Mouse (Mus musculus) E14TG2a.4 (cell line): ENCODE measurements around the gene Cacna1a.

Experiments used
- CTCF ChIP-seq: conservative IDR thresholded peaks from 2 replicates; pipeline ENCODE4 v1.5.1; 2014; ENCODE audit warnings: low read length
- NANOG ChIP-seq: IDR thresholded peaks from 2 replicates; pipeline ENCODE4 v1.6.1; 2014; ENCODE audit warnings: borderline replicate concordance, low read length, mixed read lengths

DNA sequence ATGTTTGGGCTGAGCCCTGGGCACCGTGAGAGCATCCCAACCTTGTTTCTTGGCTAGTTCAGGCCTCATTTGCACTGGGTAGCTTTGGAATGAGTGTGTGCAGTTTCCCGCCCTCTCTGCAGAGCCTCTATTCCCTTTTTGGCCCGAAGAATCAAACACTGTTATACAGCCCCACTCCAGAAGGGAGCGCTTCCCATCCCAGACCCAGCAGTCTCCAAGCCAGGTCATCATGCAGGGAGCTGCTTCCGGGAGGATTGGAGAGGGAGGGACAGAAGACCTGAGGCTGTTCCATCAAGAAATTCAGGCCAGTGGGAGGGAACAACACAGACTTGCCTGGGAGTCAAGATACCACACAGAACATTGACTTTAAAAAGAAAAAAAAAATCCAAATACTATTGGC, 29.6 kb downstream of the Cacna1a start:
- no peak for TF ChIP-seq CTCF
- no peak for TF ChIP-seq NANOG
